Mouse (Mus musculus) brain, adult 2 months (tissue): Measurements from ENCODE around the gene Krba1.

ENCODE experiments used
- DNase-seq: peaks from one replicate; pipeline ENCODE4 v3.0.0; 2011; ENCODE audit warnings: low read depth, low spot score

Gene Krba1

GRCm38 (mm10) chr6:48424074-48424473 lies 28.7 kb downstream of the Krba1 start:
- DNase-seq, result no peak

GRCm38 (mm10) chr6:48426956-48427355 lies 31.6 kb downstream of the Krba1 start:
- DNase-seq, result no peak

- DNase-seq, result peak; percentile 53
These were observed 33.6 kb downstream of the Krba1 start for GRCm38 (mm10) chr6:48428769-48429557.

GRCm38 (mm10) chr6:48430748-48431147 lies 35.4 kb downstream of the Krba1 start:
- peak; percentile 40 for DNase-seq

DNA sequence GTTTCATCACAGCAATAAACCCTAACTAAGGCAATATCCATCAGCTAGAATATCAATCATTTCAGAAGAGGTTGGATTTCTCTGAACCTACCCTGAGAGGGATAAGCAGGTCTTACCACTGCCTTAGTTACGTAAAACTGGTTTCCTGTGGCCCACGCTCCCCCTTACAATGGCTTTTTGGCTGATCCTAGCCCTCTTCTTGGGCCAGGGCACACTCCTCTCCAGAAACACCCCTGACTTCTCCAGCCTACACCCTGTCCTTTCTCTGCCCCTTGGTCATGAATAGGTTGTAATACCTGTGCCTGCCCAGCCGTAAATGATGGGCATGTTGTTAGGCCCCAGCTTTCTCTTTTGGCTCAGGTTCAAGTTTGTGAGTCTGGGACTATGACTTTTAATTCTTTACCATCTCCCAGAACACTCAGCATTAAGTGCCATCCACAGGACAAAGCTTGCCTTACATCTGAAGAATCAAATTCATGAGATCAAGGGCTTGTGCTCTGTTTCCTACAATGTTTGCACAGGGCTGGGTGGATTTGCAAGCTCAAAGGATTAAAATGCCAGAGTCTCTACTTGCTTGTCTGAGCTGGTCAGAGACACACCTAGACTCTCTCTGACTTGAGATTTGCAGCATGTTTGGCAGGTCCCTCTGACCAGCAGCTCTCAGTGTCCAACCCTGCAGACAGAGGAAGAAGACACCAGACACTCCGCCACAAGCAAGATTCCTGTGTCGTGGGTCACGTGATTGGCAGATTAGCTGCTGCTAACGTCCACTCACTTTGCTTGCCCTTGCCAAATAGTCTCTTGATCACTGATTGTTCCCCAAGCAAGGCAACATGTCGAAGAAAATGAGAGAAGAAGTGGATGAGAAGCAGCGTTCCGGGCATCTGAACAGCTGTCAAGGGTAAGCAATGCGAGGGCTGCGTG lies 37.8 kb downstream of the Krba1 start:
- peak; percentile 42 for DNase-seq

DNA sequence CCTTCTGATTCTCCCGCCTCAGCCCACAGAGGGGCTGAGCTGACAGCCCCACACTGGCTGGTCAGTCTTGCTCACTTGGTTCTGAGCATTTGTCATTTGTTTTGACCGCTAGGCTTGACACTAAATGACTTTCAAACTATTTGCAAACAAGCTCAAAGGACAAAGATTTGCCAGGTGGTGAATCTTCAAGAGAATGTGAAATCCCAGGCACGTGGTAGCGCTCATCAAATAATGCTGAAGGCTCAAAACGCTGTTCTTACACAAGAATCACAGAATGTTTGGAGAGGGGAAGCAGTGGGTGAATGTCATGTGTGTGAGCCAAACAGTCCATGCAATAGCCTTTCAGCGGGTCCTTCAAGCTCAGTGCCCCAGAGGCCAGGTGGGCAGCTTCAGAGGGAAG lies 39.3 kb downstream of the Krba1 start:
- DNase-seq, result no peak

DNA sequence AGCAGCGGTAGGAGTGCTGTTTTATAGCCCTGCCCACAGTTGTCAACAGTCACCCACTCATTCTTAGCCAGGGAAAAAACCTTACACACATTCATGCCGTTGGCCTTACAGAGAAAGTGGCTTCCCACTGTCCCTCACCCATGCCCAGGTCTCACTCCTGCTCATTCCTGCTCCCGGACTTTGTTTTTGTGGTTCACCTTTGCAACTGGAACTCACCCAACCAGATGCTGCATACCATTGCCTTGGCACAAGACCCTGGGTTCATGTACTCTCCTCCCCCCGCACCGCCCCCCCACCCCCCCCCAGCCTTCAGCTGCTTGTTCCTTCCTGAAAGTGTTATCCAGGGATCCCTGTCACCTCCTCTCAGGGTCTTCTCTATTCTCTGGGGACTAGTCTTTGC lies 39.7 kb downstream of the Krba1 start:
- no peak for DNase-seq

GRCm38 (mm10) chr6:48435706-48436349 lies 40.4 kb downstream of the Krba1 start:
- DNase-seq, result peak; percentile 43

- no peak for DNase-seq
These were observed 42.4 kb downstream of the Krba1 start for GRCm38 (mm10) chr6:48437679-48438376.

DNA sequence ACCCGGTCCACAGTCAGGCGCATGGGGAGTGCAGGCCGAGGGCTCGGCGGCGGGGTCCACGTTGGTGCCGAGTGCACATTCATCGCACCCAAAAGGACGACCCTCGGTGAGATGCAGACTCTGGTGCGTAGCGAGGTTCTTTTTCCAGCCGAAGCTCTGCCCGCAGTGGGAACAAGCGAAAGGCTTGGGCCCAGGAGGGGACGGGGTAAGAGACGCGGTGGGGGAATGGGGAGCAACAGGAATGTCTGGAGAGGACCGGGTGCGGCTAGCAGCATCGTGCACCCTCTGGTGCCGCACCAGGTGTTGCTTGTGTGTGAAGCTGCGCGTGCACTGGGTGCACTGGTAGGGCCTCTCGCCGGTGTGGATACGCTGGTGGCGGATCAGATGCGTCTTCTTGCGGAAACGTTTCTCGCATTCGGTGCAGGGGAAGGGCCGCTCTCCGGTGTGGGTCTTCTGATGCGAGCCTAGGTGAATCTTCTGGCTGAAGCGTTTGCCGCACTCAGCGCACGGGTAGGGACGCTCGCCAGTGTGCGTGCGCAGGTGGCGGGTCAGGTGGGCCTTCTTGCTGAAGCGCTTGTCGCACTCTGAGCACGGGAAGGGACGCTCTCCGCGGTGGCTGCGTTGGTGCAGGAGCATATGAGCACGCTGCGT lies 43.2 kb downstream of the Krba1 start:
- no peak for DNase-seq

GRCm38 (mm10) chr6:48439654-48440053 lies 44.3 kb downstream of the Krba1 start:
- no peak for DNase-seq

DNA sequence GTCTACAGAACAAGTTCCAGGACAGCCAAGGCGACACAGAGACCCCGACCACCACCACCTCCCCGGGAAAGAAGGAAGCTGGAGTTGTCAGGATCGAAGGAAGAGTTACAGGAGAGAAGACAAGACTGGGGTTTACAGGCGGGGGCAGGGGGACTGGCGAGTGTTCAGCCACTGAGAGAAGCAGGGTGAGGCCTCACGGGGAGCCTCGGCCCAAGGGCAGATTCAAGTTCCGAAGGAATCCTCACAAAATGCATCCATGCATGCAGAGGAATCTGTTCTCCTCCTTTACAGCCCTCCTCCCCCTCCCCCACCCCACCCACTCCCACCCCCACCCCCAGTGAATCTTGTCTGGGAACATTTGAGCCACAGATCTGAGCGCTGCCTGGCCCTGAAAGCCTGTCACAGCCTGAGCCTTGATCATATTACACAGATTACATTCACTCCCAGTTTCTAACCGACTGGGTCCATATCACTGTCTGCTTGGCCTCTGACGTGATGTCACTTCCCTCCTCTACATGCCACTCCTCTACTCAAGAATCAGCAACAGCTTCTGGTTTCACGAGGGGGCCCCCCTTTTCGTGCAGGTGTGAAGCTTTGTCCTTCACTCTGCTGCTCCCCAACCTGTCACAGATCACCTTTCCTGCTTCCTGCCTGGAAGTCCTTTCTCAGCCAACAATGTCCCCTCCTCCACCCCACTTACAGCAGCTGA lies 45.1 kb downstream of the Krba1 start:
- no peak for DNase-seq

GRCm38 (mm10) chr6:48443592-48444309 lies 48.4 kb downstream of the Krba1 start:
- DNase-seq, result peak; percentile 96

DNA sequence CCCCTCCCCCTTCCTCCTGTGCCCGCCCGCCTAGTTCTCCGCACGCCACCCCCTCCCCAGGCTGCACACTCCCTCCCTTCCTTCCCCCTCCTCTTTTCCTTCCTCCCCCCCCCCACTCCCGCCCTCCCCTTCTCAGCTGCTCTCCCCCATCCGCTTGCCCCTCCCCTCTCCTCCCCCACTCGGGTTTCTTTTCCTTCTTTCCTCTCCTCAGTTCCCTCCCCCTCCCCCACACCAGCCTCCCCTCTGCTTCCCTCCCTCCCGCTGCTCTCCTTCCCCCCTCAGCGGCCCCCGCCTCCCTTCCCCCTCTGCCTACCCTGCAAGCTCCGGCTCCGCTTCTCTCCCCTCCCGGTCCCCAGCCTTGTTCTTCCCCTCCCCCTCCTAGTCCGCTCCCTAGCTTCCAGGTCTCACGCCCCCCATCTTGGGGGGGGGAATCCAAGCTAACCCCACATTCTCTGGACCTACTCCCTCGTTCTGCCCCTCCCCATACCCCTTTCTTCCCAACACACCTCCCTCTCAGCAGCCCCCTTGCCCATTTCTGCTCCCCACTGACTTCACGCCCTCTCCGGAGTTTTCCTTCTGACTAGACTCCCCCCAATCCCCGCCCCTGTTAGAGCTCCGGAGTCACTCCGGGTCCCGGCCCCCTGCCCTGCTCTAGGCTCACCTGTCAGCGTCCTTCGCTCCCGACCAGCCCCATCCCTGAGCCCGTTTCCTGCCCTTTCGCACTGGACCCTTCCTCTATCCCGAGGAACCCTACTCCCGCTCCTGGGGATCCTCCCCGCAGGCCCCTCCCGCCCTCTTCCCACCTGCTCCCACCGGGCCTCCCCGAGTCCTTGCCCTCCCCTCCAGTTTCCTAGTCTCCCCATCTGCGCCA lies 49.2 kb downstream of the Krba1 start:
- DNase-seq, result peak; percentile 93

DNA sequence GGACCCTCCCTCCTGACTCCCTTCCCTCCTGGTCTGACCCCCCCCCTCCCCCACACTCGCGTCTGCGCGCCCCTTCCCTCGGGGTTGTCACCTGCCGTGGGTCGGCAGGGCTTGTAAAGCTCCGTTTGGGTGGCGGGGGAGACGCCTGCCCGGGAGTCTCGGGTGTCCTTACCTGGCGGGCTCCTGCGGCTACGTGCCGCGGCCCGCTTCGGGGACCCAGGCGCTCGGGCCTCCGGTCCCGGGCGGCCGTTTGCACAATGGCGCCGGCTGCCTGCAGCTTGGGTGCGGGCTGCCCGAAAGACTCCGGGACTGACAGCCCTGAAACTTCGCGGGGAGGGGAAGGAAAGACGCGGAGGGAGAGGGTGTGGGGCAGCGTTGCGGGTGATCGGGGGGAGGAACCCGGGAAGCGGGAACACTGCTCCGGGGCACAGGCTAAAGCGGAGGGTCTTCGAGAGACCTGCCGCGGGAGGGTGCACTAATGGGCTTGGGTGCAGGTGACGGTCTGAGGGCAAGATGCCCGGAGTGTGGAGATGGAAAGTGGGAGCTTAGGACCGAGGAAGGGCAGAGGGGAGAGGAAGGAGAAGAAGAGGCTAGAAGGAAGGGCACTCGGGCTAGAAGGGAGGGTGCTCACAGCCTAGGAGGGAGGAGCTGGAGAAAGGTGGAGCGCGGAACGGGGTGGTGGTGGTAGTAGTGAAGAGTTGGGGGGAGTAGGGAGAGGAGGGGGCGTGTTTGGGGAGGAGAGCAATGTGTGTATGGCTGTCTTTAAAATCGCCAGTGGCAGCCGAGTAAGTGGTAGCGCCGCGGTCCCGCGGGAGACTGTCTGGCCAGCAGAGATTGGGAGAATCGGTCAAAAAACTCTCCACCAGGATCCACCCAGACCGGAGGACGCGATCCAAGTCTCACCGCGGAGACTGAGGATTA lies 50.1 kb downstream of the Krba1 start, which contains the start of gene Zfp467:
Gene Zfp467 (minus strand): TSS at position 645 of the 921 bp plus-strand sequence.
- peak; percentile 74 for DNase-seq

- DNase-seq, result no peak
These were observed 50.9 kb downstream of the Krba1 start for GRCm38 (mm10) chr6:48446256-48446655.

DNA sequence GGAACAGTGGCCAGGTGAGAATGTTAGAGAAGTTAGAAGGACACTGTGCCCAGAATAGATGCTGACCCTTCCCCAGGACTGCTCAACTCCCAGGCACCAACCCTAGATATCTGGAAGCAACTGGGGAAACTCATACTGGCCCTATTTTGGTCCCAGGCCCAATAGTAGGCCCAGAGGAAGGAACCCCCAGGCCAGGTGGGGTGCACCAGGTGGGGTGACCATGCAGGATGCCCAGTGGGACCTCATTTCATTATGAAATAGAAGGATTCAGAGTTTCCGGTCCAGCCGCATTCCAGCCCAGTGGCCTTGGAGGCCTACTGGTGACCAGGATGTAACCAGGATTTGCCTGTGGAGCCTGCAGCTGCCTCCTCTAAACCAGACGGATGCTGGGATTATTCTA lies 51.5 kb downstream of the Krba1 start:
- no peak for DNase-seq

GRCm38 (mm10) chr6:48447929-48448328 lies 52.5 kb downstream of the Krba1 start, which contains the start of gene Sspo:
Sspo (plus strand) TSS chr6:48448229.
- DNase-seq, result no peak
